Mouse (Mus musculus) intestine, embryonic 15.5 days (tissue): Measurements from ENCODE around the gene Vegfd. TPM values are rescaled to one million over a fixed set of nuclear protein-coding genes. Genes with fewer than 3 reads are reported as not detected.

Experiments used
- ATAC-seq: fragments of 200-750 bp; cut with Nextera tagmentation; 2 replicates; pipeline ENCODE4 v1.8.0; 2017; ENCODE audit warnings: moderate TSS enrichment, moderate library complexity
- H3K27ac ChIP-seq: fragments of 300-500 bp; sonication (generic); 2 replicates; pipeline ENCODE4 v1.5.1; 2015; ENCODE audit warnings: mild to moderate bottlenecking, inconsistent platforms
- H3K27me3 ChIP-seq: fragments of 300-500 bp; sonication (generic); replicated peaks from 2 replicates; pipeline ENCODE4 v1.6.1; 2015; ENCODE audit warnings: inconsistent platforms
- H3K36me3 ChIP-seq: fragments of 300-500 bp; sonication (generic); 2 replicates; pipeline ENCODE4 v1.6.1; 2015; ENCODE audit warnings: inconsistent platforms
- H3K4me1 ChIP-seq: fragments of 300-500 bp; sonication (generic); replicated peaks from 2 replicates; pipeline ENCODE4 v1.6.1; 2015; ENCODE audit warnings: inconsistent platforms
- H3K4me2 ChIP-seq: fragments of 300-500 bp; sonication (generic); replicated peaks from 2 replicates; pipeline ENCODE4 v1.6.1; 2015; ENCODE audit warnings: mild to moderate bottlenecking, inconsistent platforms
- H3K4me3 ChIP-seq: fragments of 300-500 bp; sonication (generic); replicated peaks from 2 replicates; pipeline ENCODE4 v1.5.1; 2015; ENCODE audit warnings: inconsistent platforms
- H3K9ac ChIP-seq: fragments of 300-500 bp; sonication (generic); 2 replicates; pipeline ENCODE4 v1.6.1; 2015; ENCODE audit warnings: inconsistent platforms
- H3K9me3 ChIP-seq: fragments of 300-500 bp; sonication (generic); 2 replicates; pipeline ENCODE4 v1.6.1; 2016; ENCODE audit warnings: inconsistent platforms
- WGBS: fragments of 180-500 bp; shearing (Covaris S2); methylation state at CpG from one replicate; pipeline ENCODE4 v1.1.7; 2015; 5-methylcytosine and 5-hydroxymethylcytosine counted together
- polyA plus RNA-seq: library from polyadenylated mRNA; unstranded; fragments of >200 nt; fragmentation: Nextera tagmentation; extraction: Ambion mirVana; gene quantifications from 2 replicates; pipeline ENCODE4 v1.2.1, GENCODE M21; 2015

Gene Vegfd
- polyA plus RNA-seq, result 2.1 and 2.2 TPM in 2 replicates

DNA sequence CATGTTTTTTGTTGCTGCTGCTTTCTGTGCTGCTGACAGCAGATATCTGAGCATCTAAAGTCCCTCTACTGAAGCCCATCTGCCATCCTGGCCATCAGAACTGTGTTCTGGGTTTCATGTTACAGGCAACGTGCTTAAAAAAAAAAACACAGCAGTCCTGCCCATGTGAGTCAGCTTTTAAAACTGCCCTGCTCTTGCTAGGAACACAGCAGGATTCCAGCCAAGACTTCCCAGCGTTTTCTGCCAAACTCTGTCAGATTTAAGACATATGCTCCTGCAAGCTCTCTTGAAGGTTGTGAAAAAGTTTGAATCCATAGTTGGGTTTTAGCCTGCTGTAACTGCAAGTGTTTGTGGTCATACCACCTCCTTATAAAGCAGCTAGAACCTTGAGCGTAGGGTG is at the start of gene Vegfd:
TSS of gene Vegfd (plus strand) at position 298 of the 400 bp plus-strand sequence.
- no peak within 1 kb of the TSS for H3K9ac ChIP-seq
- no peak within 1 kb of the TSS for H3K27ac ChIP-seq
- no peak for ATAC-seq
- H3K4me3 ChIP-seq, result no peak within 1 kb of the TSS
- 34% methylated on average over 3 of the region's 3 CpGs for WGBS
- no peaks in the 10 kb centered on the region for H3K4me1 ChIP-seq
- H3K9me3 ChIP-seq, result no peaks in the 10 kb centered on the region
- H3K4me2 ChIP-seq, result no peak within 1 kb of the TSS
- H3K36me3 ChIP-seq, result no peaks in the 10 kb centered on the region
- H3K27me3 ChIP-seq, result no peaks in the 10 kb centered on the region

DNA sequence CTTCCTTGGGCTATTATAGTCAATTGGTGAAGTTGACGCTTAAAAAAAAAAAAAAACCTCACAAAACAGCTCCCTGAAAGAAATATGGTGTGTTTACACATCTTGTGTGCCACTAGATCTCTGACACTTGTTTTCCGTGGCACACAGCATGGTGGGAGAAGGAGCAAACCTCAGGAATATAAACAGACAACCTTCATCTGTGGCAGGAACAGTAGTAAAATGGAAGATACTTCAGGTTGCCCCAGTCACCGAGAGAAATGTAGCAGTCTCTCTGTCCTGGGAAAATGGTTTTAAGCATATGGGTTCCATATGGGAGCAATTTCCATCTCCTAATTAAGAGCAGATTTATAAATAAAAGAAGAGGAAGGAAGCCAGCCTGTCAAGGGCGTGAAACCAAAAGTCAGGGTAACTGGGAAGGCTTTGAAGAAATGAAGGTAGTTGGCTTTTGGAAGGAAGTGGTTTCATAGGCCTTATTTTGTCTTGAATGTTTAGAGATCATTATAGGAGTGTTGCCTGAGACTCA is 49.7 kb upstream of the Vegfd start:
- H3K36me3 ChIP-seq, result no peaks in the 10 kb centered on the region
- no peaks in the 10 kb centered on the region for H3K27me3 ChIP-seq
- no peak overlapping the region for H3K4me2 ChIP-seq
- WGBS, result 63% methylated on average over 4 of the region's 4 CpGs
- H3K9ac ChIP-seq, result no peak overlapping the region
- no peak overlapping the region for H3K4me3 ChIP-seq
- H3K4me1 ChIP-seq, result no peaks in the 10 kb centered on the region
- H3K27ac ChIP-seq, result no peak overlapping the region
- H3K9me3 ChIP-seq, result no peaks in the 10 kb centered on the region
- no peak for ATAC-seq

DNA sequence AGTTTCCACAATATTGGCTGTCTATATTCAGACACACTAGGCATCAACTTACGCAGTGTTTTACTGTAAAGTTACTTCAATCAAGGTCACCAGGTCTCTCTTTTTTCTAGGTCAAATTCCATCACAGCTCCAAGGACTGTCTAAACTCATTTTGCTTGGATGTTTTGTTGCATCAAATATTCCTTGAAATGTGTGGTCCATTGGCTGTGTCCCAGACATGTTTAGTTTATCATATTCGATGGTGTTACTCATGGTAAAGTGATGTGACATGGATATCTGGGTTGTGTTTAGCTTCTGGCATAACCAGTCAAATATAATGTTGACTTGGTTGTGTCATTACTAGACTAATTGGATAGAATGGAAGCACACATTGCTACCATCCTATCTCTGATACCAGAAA is 42.8 kb upstream of the Vegfd start:
- H3K27me3 ChIP-seq, result no peaks in the 10 kb centered on the region
- H3K4me3 ChIP-seq, result no peak overlapping the region
- H3K4me1 ChIP-seq, result no peaks in the 10 kb centered on the region
- no peaks in the 10 kb centered on the region for H3K36me3 ChIP-seq
- H3K9ac ChIP-seq, result no peak overlapping the region
- no peak overlapping the region for H3K27ac ChIP-seq
- no peak overlapping the region for H3K4me2 ChIP-seq
- 72% methylated on average over 2 of the region's 2 CpGs for WGBS
- ATAC-seq, result no peak
- H3K9me3 ChIP-seq, result no peaks in the 10 kb centered on the region

DNA sequence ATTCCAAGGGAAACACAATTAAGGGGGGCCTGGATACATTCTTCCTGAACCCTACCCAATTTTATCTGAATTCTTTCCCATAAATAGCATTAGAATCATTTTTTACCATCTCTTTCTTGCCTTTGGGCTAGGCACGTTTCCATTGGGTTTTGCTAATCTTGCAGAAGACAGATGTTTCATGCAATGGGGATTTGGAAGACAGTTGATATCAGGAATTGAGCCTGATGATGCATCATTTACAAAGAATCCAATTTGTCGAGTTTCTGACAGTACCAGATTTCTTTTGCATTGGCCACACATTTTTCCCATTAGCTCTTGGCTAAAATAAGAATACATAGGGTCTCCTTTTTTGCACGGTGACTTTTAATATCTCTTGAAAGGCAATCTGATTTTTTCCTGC is 42.4 kb upstream of the Vegfd start:
- Histone ChIP-seq H3K36me3 (no peaks in the 10 kb centered on the region), H3K4me3 (no peak overlapping the region), H3K27me3 (no peaks in the 10 kb centered on the region), H3K9me3 (no peaks in the 10 kb centered on the region), H3K9ac (no peak overlapping the region), H3K4me2 (no peak overlapping the region), H3K27ac (no peak overlapping the region), H3K4me1 (no peaks in the 10 kb centered on the region)
- 76% methylated on average over 3 of the region's 3 CpGs for WGBS
- ATAC-seq, result no peak

DNA sequence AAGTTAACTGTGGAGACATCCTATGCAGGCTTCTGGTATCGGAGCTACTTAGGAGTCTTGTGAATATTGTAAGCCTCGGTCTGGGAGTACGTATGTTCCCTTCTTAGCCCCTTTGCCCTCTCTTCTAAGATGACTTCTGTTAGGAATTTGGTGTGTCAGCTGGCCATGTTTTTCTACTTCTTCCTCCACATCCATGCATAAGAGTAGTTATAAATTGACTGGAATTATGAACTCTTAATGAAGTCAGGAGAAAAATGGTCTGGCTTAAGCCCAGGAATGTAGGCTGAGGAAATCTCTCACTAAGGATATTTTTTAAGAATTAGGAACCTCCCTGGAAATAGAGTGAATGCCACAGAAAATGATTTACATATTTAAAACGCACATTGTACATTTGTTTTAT is 34.6 kb upstream of the Vegfd start:
- ATAC-seq, result no peak
- Histone ChIP-seq H3K4me1 (no peaks in the 10 kb centered on the region), H3K27me3 (no peaks in the 10 kb centered on the region), H3K36me3 (no peaks in the 10 kb centered on the region), H3K4me3 (no peak overlapping the region), H3K4me2 (no peak overlapping the region), H3K9me3 (no peaks in the 10 kb centered on the region), H3K27ac (no peak overlapping the region), H3K9ac (no peak overlapping the region)
- 70% methylated on average over 4 of the region's 4 CpGs for WGBS

DNA sequence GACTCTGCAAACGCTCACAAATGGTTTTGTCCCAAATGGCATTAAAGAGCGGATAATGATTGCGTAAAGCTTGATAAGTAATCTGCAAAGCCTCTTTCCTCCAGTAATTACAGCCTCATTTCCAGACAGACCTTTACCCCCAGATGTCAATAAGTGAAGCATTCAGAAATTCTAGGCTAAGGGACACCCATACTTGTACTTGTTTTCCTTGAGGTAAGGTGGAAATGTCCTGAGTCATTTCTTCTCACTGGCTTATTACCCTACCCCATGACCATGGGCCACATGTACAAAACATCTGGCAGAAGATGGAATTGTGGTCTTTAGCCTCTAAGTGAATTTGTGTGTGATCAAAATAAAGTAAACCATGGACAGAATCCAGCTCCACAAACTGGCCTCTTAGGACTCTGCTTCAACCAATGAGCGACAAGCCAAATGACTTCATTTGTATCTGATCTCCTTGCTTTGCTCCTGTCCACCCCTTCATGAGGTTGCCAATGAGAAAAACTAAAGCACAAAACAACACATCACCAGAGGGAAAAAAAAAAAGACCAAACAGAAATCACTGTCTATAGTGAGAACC is 27.7 kb upstream of the Vegfd start:
- ATAC-seq, result peak; percentile 88
- H3K9ac ChIP-seq, result no peak overlapping the region
- H3K4me1 ChIP-seq, result no peaks in the 10 kb centered on the region
- H3K4me2 ChIP-seq, result no peak overlapping the region
- H3K27me3 ChIP-seq, result no peaks in the 10 kb centered on the region
- H3K9me3 ChIP-seq, result no peaks in the 10 kb centered on the region
- no peak overlapping the region for H3K27ac ChIP-seq
- no peak overlapping the region for H3K4me3 ChIP-seq
- WGBS, result 78% methylated on average over 4 of the region's 4 CpGs
- H3K36me3 ChIP-seq, result no peaks in the 10 kb centered on the region

DNA sequence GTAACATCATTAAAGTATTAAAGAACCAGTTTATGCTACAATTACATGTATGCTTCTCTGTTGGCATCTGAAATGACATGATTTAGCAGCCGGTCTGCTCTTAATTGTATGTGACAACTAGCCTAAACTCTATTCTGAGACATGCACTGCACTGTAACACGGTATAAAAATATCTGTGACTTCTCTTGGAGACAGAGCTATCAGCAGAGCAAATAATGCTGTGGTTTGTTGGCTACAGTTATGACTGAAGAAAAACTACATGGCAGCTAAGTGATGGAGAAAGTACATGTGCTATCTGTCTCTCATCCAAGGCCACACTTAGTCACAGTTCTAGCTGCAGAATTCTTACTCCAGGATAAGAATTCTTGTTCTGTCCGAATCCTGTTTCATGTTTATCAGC is 24.2 kb upstream of the Vegfd start:
- Histone ChIP-seq H3K4me1 (no peaks in the 10 kb centered on the region), H3K27me3 (no peaks in the 10 kb centered on the region), H3K4me3 (no peak overlapping the region), H3K4me2 (no peak overlapping the region), H3K9me3 (no peaks in the 10 kb centered on the region), H3K27ac (no peak overlapping the region), H3K36me3 (no peaks in the 10 kb centered on the region), H3K9ac (no peak overlapping the region)
- no peak for ATAC-seq
- 88% methylated on average over 3 of the region's 3 CpGs for WGBS

DNA sequence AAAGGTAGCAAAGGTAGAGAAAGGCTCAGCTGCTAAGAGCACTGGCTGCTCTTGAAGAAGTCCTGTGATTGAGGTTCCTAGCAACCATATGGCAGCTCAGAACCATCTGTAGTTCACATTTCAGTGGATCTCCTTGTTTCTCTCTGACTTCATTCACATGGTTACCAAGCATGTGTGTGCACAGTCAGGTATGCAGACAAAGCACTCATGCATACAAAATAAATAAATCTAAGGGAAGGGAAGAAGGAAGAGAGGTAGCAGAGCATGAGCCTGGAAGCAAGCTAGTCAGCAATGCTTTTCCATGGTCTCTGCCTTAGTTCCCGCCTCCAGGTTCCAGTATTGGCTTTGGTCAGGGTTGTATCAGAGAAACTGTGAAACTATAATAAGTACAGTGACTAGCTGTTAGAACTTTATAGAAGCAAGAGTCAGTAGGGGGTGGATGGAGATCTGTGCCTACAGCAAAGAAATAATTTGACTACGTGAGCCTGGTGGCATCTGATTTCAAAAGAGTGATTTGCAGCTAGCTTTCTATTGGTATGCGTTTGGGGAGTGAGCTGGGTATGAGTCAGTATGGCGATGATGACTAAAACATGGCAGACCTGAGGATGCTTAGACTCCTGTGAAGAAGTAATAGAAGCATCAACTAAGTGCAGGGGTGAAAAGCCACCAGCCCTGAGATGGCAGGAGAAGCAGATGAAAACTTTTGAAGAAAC is 7.9 kb upstream of the Vegfd start:
- no peaks in the 10 kb centered on the region for H3K4me1 ChIP-seq
- H3K9ac ChIP-seq, result no peak overlapping the region
- ATAC-seq, result no peak
- no peak overlapping the region for H3K4me3 ChIP-seq
- WGBS, result 90% methylated on average over 4 of the region's 4 CpGs
- H3K27me3 ChIP-seq, result no peaks in the 10 kb centered on the region
- H3K4me2 ChIP-seq, result no peak overlapping the region
- no peaks in the 10 kb centered on the region for H3K9me3 ChIP-seq
- no peaks in the 10 kb centered on the region for H3K36me3 ChIP-seq
- H3K27ac ChIP-seq, result no peak overlapping the region

DNA sequence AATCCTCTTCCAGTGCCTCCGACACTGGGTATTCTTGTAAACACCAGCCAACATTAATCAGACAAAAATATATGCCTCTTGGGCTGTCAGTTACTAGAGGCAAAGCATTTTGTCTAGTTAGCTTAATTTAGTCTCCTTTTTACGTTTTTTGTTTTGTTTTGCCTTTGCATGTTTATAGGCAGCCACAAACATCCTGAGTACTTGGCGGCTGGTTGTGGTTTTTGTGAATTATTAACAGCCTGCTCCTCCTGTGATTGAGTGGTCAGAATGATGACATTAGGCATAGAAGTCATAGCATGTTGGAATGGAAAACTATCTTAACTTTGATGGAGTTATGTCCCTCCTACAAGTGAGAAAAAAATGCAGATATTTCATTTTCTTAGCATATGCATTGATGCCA is 2.6 kb upstream of the Vegfd start:
- Histone ChIP-seq H3K9me3 (no peaks in the 10 kb centered on the region), H3K4me1 (no peaks in the 10 kb centered on the region), H3K36me3 (no peaks in the 10 kb centered on the region), H3K27ac (no peak overlapping the region), H3K9ac (no peak overlapping the region), H3K4me2 (no peak overlapping the region), H3K4me3 (no peak overlapping the region), H3K27me3 (no peaks in the 10 kb centered on the region)
- WGBS, result 65% methylated on average over 3 of the region's 3 CpGs
- ATAC-seq, result no peak

DNA sequence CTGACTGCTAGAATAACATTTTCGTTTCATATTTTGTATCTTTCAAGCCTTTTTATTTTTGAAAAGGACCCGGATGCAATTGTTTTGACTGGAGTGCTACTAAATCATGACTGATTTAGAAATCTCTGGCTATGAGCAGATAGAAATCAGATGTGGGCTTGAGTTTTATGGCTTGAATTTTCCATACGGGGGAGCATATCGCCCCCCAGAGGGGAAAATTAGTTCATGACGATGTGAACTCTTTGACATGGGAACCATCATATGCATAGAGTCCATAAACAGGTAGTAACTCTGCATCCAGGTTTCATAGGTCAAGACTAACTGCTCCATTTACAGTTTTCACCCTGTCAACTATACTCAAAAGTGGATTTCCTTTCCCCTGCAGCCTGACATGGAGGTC is 1.4 kb downstream of the Vegfd start:
- H3K9ac ChIP-seq, result no peak overlapping the region
- H3K27me3 ChIP-seq, result no peaks in the 10 kb centered on the region
- H3K27ac ChIP-seq, result no peak overlapping the region
- no peak for ATAC-seq
- no peak overlapping the region for H3K4me2 ChIP-seq
- no peaks in the 10 kb centered on the region for H3K36me3 ChIP-seq
- no peaks in the 10 kb centered on the region for H3K4me1 ChIP-seq
- H3K9me3 ChIP-seq, result no peaks in the 10 kb centered on the region
- no peak overlapping the region for H3K4me3 ChIP-seq
- WGBS, result 60% methylated on average over 5 of the region's 5 CpGs

DNA sequence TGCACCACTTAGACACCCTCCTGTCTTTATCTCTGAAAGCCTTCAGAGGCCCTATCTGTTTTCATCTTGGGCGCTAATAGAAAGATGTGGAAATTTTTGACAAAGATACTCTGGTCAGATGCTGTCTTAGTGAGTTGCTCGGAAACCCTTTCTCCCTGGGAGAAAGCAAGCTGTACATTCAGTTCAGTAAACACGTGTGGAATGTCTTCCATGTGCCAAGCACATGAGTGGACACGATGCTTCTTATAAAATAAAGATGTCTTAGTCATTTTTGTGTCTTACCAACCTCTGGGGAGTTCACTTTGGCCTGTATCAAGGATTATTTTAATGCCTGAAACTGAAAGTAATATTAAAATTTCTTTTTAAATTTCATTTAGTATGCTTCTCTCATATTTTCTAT is 6.5 kb downstream of the Vegfd start:
- WGBS, result 72% methylated on average over 4 of the region's 4 CpGs
- Histone ChIP-seq H3K4me3 (no peak overlapping the region), H3K27ac (no peak overlapping the region), H3K9ac (no peak overlapping the region), H3K4me1 (no peaks in the 10 kb centered on the region), H3K9me3 (no peaks in the 10 kb centered on the region), H3K4me2 (no peak overlapping the region), H3K27me3 (no peaks in the 10 kb centered on the region), H3K36me3 (no peaks in the 10 kb centered on the region)
- no peak for ATAC-seq

DNA sequence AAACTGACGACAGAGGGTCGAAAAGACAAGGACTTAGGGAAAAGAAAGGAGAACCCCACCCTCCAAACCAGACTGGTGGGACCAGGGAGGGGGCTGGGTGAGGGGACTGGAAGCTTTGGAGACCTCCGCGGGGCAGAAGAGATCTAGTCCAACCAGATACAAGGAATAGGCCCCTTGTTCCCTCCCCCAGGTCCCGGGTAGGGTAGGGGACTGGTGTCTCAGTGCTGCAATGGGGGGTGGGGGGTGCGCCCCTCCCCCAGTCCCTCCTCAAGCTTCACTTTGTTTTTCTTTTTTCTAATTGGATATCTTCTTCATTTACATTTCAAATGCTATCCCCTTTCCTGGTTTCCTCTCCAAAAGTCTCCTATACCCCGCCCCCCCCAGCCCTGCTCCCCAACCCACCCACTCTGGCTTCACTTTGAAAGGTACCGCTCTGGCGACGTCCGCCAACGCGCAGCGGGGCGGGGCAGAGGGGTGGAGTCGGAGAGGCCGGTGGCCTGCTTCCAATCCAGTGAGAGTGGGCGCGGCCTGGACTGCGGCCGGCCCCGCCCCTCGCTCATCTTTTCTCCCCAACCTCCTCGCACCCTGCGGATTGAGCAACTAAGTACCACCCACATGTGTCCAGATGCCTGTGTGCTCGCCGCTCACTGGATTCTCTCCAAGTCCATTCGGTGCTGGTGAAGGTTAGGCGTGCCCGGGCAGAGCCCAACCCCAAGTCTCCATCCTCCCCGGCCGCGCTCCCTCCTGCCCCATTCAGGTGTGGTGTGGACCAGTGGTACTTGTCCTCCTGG is 8.6 kb downstream of the Vegfd start:
- ATAC-seq, result peak; percentile 99
- no peak overlapping the region for H3K9ac ChIP-seq
- H3K27me3 ChIP-seq, result no peaks in the 10 kb centered on the region
- no peak overlapping the region for H3K27ac ChIP-seq
- H3K4me1 ChIP-seq, result no peaks in the 10 kb centered on the region
- 19% methylated on average over 32 of the region's 33 CpGs for WGBS
- H3K4me3 ChIP-seq, result peak overlapping the region; percentile 32
- peak overlapping the region; percentile 69 for H3K4me2 ChIP-seq
- no peaks in the 10 kb centered on the region for H3K36me3 ChIP-seq
- no peaks in the 10 kb centered on the region for H3K9me3 ChIP-seq
